Mouse (Mus musculus): Measurements from ENCODE around the gene Bach1. TPM values are rescaled to one million over a fixed set of nuclear protein-coding genes. Genes with fewer than 3 reads are reported as not detected.
A peak's percentile ranks its signal among the peaks of the same experiment; 100 is the strongest.

Bach1 gene
- total and polyA plus RNA-seq, 2 experiments from 2014 or later: 5.4 to 27.0 TPM

DNA sequence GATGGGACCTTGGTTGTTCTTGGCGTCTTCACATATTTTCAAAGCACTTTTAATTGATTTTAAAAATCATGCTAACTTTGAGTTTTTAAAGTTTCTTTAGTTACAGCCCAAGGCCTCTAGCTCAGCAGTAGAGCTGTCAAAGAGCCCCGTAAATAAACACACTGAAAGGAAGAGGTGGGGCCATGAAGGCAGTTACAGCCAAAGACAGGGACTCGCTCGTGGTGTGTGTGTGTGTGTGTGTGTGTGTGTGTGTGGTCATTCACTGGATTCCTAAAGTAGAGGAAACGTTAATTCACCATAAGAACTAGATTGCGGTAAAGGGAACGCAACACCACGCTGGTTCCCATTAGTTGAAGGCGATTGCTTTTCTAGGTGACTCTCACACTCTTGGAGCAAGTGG, 43.2 kb upstream of the Bach1 start:
- Histone ChIP-seq H3K4me2 (ENCODE audit: low read depth, low read length) (no peak overlapping the region), H3K27me3 (ENCODE audit: control insufficient read depth, insufficient read depth, low read length) (no peaks in the 10 kb centered on the region), H3K4me1 (ENCODE audit: control insufficient read depth, insufficient read depth) (no peaks in the 10 kb centered on the region), H3K4me3 (ENCODE audit: low read depth, low read length) (no peak overlapping the region), H3K27ac (ENCODE audit: low read depth) (no peak overlapping the region), H3K9me3 (replicated peaks; ENCODE audit: control insufficient read depth, low read length) (no peaks in the 10 kb centered on the region), H3K9ac (replicated peaks; ENCODE audit: low read depth, low read length) (no peak overlapping the region), H3K36me3 (replicated peaks; ENCODE audit: control insufficient read depth, insufficient read depth, low read length) (no peaks in the 10 kb centered on the region)
- no peak for TF ChIP-seq EP300 (IDR thresholded peaks at IDR 0.05; ENCODE audit: low read depth)
- 71% methylated on average over 9 of the region's 9 CpGs for WGBS
- no peak for DNase-seq (ENCODE audit: low spot score)
- no peak for ATAC-seq (ENCODE audit: insufficient read depth, low read depth)

DNA sequence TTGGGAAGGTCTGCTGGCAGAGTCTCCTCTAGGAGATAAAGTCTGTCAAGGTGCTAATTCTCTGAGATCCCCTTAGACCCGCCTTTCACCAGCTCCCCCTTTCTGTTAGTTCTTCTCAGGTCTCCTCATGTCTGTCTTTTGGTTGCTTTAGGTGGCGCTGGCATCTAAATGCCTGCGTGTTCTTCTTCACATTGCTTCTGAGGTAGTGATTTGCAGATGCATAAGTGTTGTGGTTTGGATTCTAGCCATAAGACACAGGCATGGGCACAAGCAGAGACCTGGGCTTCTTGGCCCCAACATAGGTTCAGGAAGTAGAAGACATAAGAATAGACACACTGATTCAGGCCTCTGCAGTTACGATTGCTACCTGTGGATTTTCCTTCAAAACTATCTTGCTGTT, 42.0 kb upstream of the Bach1 start:
- Histone ChIP-seq H3K9ac (replicated peaks; ENCODE audit: low read depth, low read length) (no peak overlapping the region), H3K27ac (ENCODE audit: low read depth) (no peak overlapping the region), H3K36me3 (replicated peaks; ENCODE audit: control insufficient read depth, insufficient read depth, low read length) (no peaks in the 10 kb centered on the region), H3K4me2 (ENCODE audit: low read depth, low read length) (no peak overlapping the region), H3K9me3 (replicated peaks; ENCODE audit: control insufficient read depth, low read length) (no peaks in the 10 kb centered on the region), H3K27me3 (ENCODE audit: control insufficient read depth, insufficient read depth, low read length) (no peaks in the 10 kb centered on the region), H3K4me1 (ENCODE audit: control insufficient read depth, insufficient read depth) (no peaks in the 10 kb centered on the region), H3K4me3 (ENCODE audit: low read depth, low read length) (no peak overlapping the region)
- no peak for DNase-seq (ENCODE audit: low spot score)
- TF ChIP-seq CTCF (IDR thresholded peaks at IDR 0.05; ENCODE audit: low read depth) (no peak), EP300 (IDR thresholded peaks at IDR 0.05; ENCODE audit: low read depth) (no peak)
- 74% methylated on average over 4 of the region's 4 CpGs for WGBS
- ATAC-seq (ENCODE audit: insufficient read depth, low read depth): no peak

DNA sequence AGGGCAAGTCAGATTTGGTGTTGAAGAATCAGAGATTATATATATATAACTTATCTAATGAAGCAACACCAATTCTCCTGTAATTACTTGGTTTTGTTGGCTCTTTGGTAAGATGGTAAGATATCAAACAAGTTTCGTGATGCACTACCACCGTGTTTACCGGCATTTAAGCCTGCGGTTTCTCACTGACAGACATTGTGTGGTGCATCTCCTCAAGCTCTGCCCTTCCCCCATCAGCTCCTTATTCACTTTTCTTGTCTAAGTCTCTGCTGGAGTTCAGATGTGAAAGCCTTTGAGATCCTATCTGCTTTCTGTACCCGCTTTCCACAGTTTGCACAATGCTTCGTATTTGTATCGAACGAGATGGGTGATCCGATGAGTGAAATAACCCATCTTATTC, 41.5 kb upstream of the Bach1 start:
- 91% methylated on average over 9 of the region's 9 CpGs for WGBS
- H3K9me3 ChIP-seq (replicated peaks; ENCODE audit: control insufficient read depth, low read length): no peaks in the 10 kb centered on the region

DNA sequence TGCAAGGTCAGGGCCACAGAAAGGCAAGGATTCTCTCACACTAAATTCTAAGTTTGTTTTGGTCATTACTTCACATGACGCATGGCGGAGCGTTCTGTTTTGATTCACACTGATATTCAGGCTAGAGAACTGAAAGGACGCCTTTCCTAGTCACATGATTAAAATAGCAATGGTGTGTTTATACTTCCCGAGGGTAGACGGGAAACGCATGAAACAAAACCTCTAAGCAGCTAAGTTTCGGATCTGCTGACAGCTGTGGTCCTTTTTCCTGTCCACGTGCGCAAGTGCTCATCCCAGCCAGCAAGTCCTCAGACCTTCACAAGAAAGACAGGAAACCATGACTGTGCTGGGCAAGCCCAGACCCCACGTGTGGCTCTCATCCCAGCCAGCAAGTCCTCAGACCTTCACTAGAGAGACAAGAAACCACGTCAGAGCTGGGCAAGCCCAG, 37.7 kb upstream of the Bach1 start:
- WGBS: 46% methylated on average over 12 of the region's 12 CpGs
- ATAC-seq (ENCODE audit: insufficient read depth, low read depth): peak; percentile 77

More for the DNA sequence above, 41.5 kb upstream of the Bach1 start:
- no peak overlapping the region for H3K9ac ChIP-seq (replicated peaks; ENCODE audit: low read depth, low read length)
- H3K4me3 ChIP-seq (ENCODE audit: low read depth, low read length): no peak overlapping the region
- ATAC-seq (ENCODE audit: insufficient read depth, low read depth): no peak
- H3K4me1 ChIP-seq (ENCODE audit: control insufficient read depth, insufficient read depth): no peaks in the 10 kb centered on the region
- H3K27me3 ChIP-seq (ENCODE audit: control insufficient read depth, insufficient read depth, low read length): no peaks in the 10 kb centered on the region
- H3K36me3 ChIP-seq (replicated peaks; ENCODE audit: control insufficient read depth, insufficient read depth, low read length): no peaks in the 10 kb centered on the region
- TF ChIP-seq CTCF (IDR thresholded peaks at IDR 0.05; ENCODE audit: low read depth) (no peak), EP300 (IDR thresholded peaks at IDR 0.05; ENCODE audit: low read depth) (no peak)
- DNase-seq (ENCODE audit: low spot score): no peak
- no peak overlapping the region for H3K4me2 ChIP-seq (ENCODE audit: low read depth, low read length)
- H3K27ac ChIP-seq (ENCODE audit: low read depth): no peak overlapping the region

DNA sequence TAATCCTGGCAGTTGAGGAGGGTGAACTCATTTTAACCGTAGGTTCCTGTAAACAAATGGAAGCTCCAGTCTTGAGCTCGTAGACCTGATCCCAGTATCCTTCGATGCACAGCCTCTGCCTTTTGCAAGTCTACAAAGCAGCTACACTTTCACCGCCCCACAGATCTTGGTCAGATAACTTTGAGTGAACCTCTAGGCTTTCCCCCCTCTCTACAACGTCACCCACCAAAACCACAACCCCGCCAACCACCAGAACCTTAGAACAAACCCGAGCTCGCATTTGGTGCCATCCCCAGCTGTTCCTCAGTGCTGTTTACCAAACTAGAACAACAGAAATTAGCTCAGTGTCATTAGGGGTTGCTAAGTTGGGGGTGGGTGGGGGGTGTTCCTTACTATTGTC, 37.1 kb upstream of the Bach1 start:
- no peak for TF ChIP-seq CTCF (IDR thresholded peaks at IDR 0.05; ENCODE audit: low read depth)
- no peak for TF ChIP-seq EP300 (IDR thresholded peaks at IDR 0.05; ENCODE audit: low read depth)
- 77% methylated on average over 8 of the region's 8 CpGs for WGBS
- H3K9ac ChIP-seq (replicated peaks; ENCODE audit: low read depth, low read length): no peak overlapping the region
- no peak overlapping the region for H3K4me3 ChIP-seq (ENCODE audit: low read depth, low read length)
- DNase-seq (ENCODE audit: low spot score) (no peak), ATAC-seq (ENCODE audit: insufficient read depth, low read depth) (no peak)
- H3K4me2 ChIP-seq (ENCODE audit: low read depth, low read length): peak overlapping the region; percentile 38
- H3K36me3 ChIP-seq (replicated peaks; ENCODE audit: control insufficient read depth, insufficient read depth, low read length): no peaks in the 10 kb centered on the region
- H3K4me1 ChIP-seq (ENCODE audit: control insufficient read depth, insufficient read depth): no peaks in the 10 kb centered on the region; the same call in 1 of the 2 replicates
- H3K9me3 ChIP-seq (replicated peaks; ENCODE audit: control insufficient read depth, low read length): no peaks in the 10 kb centered on the region
- H3K27me3 ChIP-seq (ENCODE audit: control insufficient read depth, insufficient read depth, low read length): no peaks in the 10 kb centered on the region
- peak overlapping the region; percentile 58 for H3K27ac ChIP-seq (ENCODE audit: low read depth)

More for the DNA sequence above, 37.7 kb upstream of the Bach1 start:
- Histone ChIP-seq H3K9me3 (replicated peaks; ENCODE audit: control insufficient read depth, low read length) (no peaks in the 10 kb centered on the region), H3K27me3 (ENCODE audit: control insufficient read depth, insufficient read depth, low read length) (no peaks in the 10 kb centered on the region), H3K4me1 (ENCODE audit: control insufficient read depth, insufficient read depth) (no peaks in the 10 kb centered on the region; the same call in 1 of the 2 replicates), H3K4me2 (ENCODE audit: low read depth, low read length) (peak overlapping the region; percentile 38), H3K9ac (replicated peaks; ENCODE audit: low read depth, low read length) (no peak overlapping the region), H3K4me3 (ENCODE audit: low read depth, low read length) (peak overlapping the region; percentile 4; the same call in 1 of the 2 replicates), H3K27ac (ENCODE audit: low read depth) (peak overlapping the region; percentile 58), H3K36me3 (replicated peaks; ENCODE audit: control insufficient read depth, insufficient read depth, low read length) (no peaks in the 10 kb centered on the region)
- TF ChIP-seq EP300 (IDR thresholded peaks at IDR 0.05; ENCODE audit: low read depth) (peak; percentile 68; the same call in 1 of the 2 replicates), CTCF (IDR thresholded peaks at IDR 0.05; ENCODE audit: low read depth) (no peak)
- peak; percentile 45 for DNase-seq (ENCODE audit: low spot score)

DNA sequence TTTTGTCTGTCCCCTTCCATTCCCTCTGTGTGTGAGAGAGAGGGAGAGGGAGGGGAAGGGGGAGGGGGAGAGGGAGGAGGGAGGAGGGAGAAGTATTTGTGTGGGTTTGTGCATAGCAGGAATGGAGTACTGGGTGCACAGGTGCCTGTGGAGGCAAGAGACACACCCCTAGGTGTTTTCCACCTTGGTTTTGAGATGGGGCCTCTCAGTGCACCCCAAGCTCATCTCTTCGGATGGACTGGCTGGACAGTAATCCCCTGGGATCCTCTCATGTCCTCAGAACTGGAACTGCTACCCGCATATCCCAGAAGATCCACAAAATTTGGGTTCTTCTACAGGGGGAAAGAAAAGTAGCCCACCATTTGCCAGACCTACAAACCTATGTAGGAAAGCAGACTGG, 36.2 kb upstream of the Bach1 start:
- WGBS: 77% methylated on average over 2 of the region's 2 CpGs
- no peak for DNase-seq (ENCODE audit: low spot score)
- ATAC-seq (ENCODE audit: insufficient read depth, low read depth): no peak

More for the DNA sequence above, 36.2 kb upstream of the Bach1 start:
- no peak for TF ChIP-seq CTCF (IDR thresholded peaks at IDR 0.05; ENCODE audit: low read depth)
- no peak for TF ChIP-seq EP300 (IDR thresholded peaks at IDR 0.05; ENCODE audit: low read depth)
- H3K36me3 ChIP-seq (replicated peaks; ENCODE audit: control insufficient read depth, insufficient read depth, low read length): no peaks in the 10 kb centered on the region
- H3K4me1 ChIP-seq (ENCODE audit: control insufficient read depth, insufficient read depth): no peaks in the 10 kb centered on the region; the same call in 1 of the 2 replicates
- H3K27ac ChIP-seq (ENCODE audit: low read depth): no peak overlapping the region
- no peak overlapping the region for H3K4me3 ChIP-seq (ENCODE audit: low read depth, low read length)
- H3K9ac ChIP-seq (replicated peaks; ENCODE audit: low read depth, low read length): no peak overlapping the region
- H3K27me3 ChIP-seq (ENCODE audit: control insufficient read depth, insufficient read depth, low read length): no peaks in the 10 kb centered on the region
- H3K9me3 ChIP-seq (replicated peaks; ENCODE audit: control insufficient read depth, low read length): no peaks in the 10 kb centered on the region
- H3K4me2 ChIP-seq (ENCODE audit: low read depth, low read length): no peak overlapping the region

Measured in heart, postnatal 0 days (tissue).